Mouse (Mus musculus) ES-E14 (cell line): ENCODE results near the gene Clec12a. TPM values are rescaled to one million over a fixed set of nuclear protein-coding genes. Genes with fewer than 3 reads are reported as not detected.

ENCODE experiments used
- DNase-seq: peaks from one replicate; pipeline ENCODE4 v3.0.0-alpha.2; 2013; ENCODE audit warnings: low read depth, low spot score
- H3K27ac ChIP-seq: 2 replicates; pipeline ENCODE4 v1.5.1; 2012; ENCODE audit warnings: low read depth, mild to moderate bottlenecking, low read length, moderate library complexity, mixed read lengths; ENCODE audit not compliant: poor library complexity, insufficient read depth, severe bottlenecking
- H3K36me3 ChIP-seq: 2 replicates; pipeline ENCODE4 v1.6.1; 2012; ENCODE audit warnings: mild to moderate bottlenecking, low read length, moderate library complexity, mixed read lengths; ENCODE audit not compliant: control insufficient read depth, poor library complexity, insufficient read depth, severe bottlenecking
- H3K4me1 ChIP-seq, 2 experiments: fragments of 150-350 bp in 1 of 2; sonication (generic) in 1 of 2; 2 replicates each; pipeline ENCODE4 v1.6.1; 2012; ENCODE audit warnings: low read length in 2 of 2, mild to moderate bottlenecking in 1 of 2, mixed read lengths in 1 of 2; ENCODE audit not compliant: control insufficient read depth in 2 of 2, insufficient read depth in 2 of 2, poor library complexity in 1 of 2
- H3K4me3 ChIP-seq, 2 experiments: fragments of 150-350 bp in 1 of 2; sonication (generic) in 1 of 2; 2 replicates each; pipeline ENCODE4 v1.5.1; 2012; ENCODE audit warnings: low read length in 2 of 2, low read depth in 1 of 2, mild to moderate bottlenecking in 1 of 2, mixed read lengths in 1 of 2; ENCODE audit not compliant: insufficient read depth in 1 of 2, poor library complexity in 1 of 2, severe bottlenecking in 1 of 2
- H3K9ac ChIP-seq: 2 replicates; pipeline ENCODE4 v1.6.1; 2012; ENCODE audit warnings: low read depth, mild to moderate bottlenecking, low read length, mixed read lengths; ENCODE audit not compliant: poor library complexity, insufficient read depth, severe bottlenecking
- H3K9me3 ChIP-seq: fragments of 150-350 bp; sonication (generic); 2 replicates; pipeline ENCODE4 v1.6.1; 2012; ENCODE audit warnings: low read depth, mild to moderate bottlenecking, low read length; ENCODE audit not compliant: control insufficient read depth, insufficient read depth
- CHD2 ChIP-seq: IDR thresholded peaks from 2 replicates; pipeline ENCODE4 v1.6.1; 2014; ENCODE audit warnings: mild to moderate bottlenecking, low read depth, low read length, inconsistent platforms
- HCFC1 ChIP-seq: IDR thresholded peaks from 2 replicates; pipeline ENCODE4 v1.6.1; 2012; ENCODE audit warnings: low read length, inconsistent platforms, borderline replicate concordance; ENCODE audit not compliant: insufficient read depth
- MAFK ChIP-seq: IDR thresholded peaks from 2 replicates; pipeline ENCODE4 v1.6.1; 2014; ENCODE audit warnings: mild to moderate bottlenecking, low read depth, low read length, inconsistent platforms; ENCODE audit not compliant: insufficient read depth
- ZC3H11A ChIP-seq: IDR thresholded peaks from 2 replicates; pipeline ENCODE4 v1.6.1; 2012; ENCODE audit warnings: low read depth, mild to moderate bottlenecking, inconsistent platforms, low read length, borderline replicate concordance
- ZNF384 ChIP-seq: IDR thresholded peaks from 2 replicates; pipeline ENCODE4 v1.6.1; 2012; ENCODE audit warnings: low read depth, low read length, inconsistent platforms
- in situ Hi-C, 2 experiments: fragments of 600-800 bp; cut with MboI; formaldehyde crosslinking; loops; one replicate each; pipeline ENCODE4 v1.15.1; 2025; ENCODE audit warnings: low sequenced_read_pairs in 2 of 2, inconsistent platforms in 1 of 2; ENCODE audit not compliant: unreplicated experiment in 2 of 2
- total RNA-seq: library from RNA; depleted of rRNA; stranded (reverse); fragments of 300-350 nt; gene quantifications from 2 replicates; pipeline ENCODE4 v1.2.3, GENCODE M21; 2012

The Clec12a gene
- total RNA-seq, 1 experiment = not detected

DNA sequence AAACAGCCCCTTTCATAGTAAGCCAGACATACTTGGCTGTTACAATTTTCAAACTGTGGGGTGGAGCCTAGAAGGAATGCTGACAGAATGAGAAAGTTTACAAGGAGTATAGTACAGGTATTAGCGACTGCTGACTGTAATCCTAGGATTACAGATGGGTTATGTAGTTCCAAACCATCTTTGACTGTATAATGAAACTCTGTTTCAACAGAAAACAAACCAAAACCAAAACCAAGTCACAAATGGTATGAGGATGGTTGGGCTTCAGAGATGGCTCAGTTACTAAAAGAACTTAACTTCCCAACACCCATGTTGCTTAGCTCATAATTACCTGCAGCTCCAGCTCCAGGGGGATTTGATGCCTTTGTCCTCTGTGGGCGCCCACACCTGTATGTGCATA, 26.0 kb upstream of the Clec12a start:
- Histone ChIP-seq H3K4me1 (no peaks in the 10 kb centered on the region), H3K27ac (no peak overlapping the region), H3K9me3 (no peaks in the 10 kb centered on the region), H3K9ac (no peak overlapping the region), H3K36me3 (no peaks in the 10 kb centered on the region), H3K4me3 (no peak overlapping the region)
- no peak for DNase-seq
- no peak for TF ChIP-seq HCFC1
- no peak for TF ChIP-seq CHD2
- TF ChIP-seq MAFK = no peak
- no peak for TF ChIP-seq ZC3H11A
- TF ChIP-seq ZNF384 = no peak
- in situ Hi-C loops = no loop called here

DNA sequence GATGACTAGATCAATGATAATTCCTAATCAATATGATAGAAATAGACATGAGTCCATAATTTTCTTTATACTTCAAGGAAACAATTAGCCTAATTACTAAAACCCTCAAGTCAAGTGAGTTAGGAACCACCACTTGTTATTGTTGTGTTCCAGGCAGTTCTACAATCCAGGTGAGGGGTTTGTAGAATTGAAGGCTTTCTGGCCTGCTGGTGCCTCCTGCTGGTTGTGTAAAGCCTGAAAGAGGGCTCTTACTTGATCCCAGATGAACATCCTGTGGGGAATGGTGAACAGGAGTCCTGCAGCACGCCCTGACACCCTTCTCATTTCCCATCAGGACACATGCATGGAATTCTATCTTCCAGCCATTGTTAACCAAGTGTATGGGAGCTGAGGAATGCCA, 24.1 kb upstream of the Clec12a start:
- Histone ChIP-seq H3K9ac (no peak overlapping the region), H3K36me3 (no peaks in the 10 kb centered on the region), H3K27ac (no peak overlapping the region), H3K9me3 (no peaks in the 10 kb centered on the region), H3K4me3 (no peak overlapping the region), H3K4me1 (no peaks in the 10 kb centered on the region)
- in situ Hi-C loops = no loop called here
- DNase-seq = no peak
- TF ChIP-seq HCFC1 = no peak
- TF ChIP-seq ZC3H11A = no peak
- TF ChIP-seq MAFK = no peak
- TF ChIP-seq CHD2 = no peak
- TF ChIP-seq ZNF384 = no peak

DNA sequence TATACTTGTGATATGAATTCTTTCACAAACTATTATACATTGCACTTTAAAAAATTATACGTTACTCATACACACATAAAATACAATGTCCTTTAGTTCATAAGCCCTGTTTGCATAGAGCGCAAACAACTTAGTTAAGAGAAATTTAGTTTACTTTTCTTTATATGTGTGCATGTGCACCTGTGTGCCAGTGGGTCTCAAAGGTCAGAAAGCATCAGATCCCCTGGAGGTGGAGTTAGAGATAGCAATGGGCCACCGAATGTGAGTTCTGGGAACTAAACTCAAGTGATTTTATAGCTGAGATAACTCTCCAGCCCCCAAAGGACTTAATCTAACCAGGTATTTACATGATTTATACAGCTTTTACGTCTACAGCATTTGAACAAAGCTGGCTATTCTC, 23.2 kb upstream of the Clec12a start:
- in situ Hi-C loops = no loop called here
- TF ChIP-seq HCFC1 = no peak
- Histone ChIP-seq H3K27ac (no peak overlapping the region), H3K36me3 (no peaks in the 10 kb centered on the region), H3K9me3 (no peaks in the 10 kb centered on the region), H3K4me1 (no peaks in the 10 kb centered on the region), H3K4me3 (no peak overlapping the region), H3K9ac (no peak overlapping the region)
- DNase-seq = no peak

GRCm38 (mm10) chr6:129326016-129326415, 16.5 kb upstream of the Clec12a start:
- Histone ChIP-seq H3K36me3 (no peaks in the 10 kb centered on the region), H3K4me1 (no peaks in the 10 kb centered on the region), H3K9ac (no peak overlapping the region), H3K4me3 (no peak overlapping the region), H3K9me3 (no peaks in the 10 kb centered on the region), H3K27ac (no peak overlapping the region)
- no peak for TF ChIP-seq HCFC1
- no peak for TF ChIP-seq ZNF384
- TF ChIP-seq ZC3H11A = no peak
- no peak for TF ChIP-seq CHD2
- no peak for TF ChIP-seq MAFK
- in situ Hi-C loops = no loop called here
- no peak for DNase-seq

DNA sequence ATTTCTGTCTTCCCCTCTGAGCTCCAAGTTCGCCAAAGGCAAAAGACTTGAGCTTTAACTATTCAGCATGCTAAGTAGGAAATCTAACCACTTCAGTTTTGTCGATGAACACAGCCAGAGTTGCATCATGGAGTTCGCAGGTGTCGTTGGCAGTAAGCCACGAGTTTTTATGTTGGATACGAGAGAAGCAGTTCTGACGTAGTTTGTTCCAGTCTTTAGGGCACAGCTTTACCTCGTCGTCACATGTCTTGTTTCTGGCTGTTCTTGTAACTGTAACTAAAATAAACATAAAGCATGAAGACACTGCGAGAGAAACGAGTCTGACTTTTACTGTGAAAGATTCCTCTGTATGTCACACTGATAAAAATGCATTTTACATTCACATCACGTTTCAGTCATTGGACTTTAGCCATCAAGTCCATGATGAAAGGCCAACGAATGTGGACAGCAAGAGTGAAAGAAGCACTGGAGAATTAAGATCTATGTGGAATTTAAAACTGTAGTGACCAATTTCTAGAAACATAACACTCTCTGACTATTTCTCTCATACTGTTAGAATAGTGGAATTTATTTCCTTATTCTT, 15.8 kb upstream of the Clec12a start:
- DNase-seq = no peak
- in situ Hi-C loops = no loop called here
- Histone ChIP-seq H3K4me1 (no peaks in the 10 kb centered on the region), H3K27ac (no peak overlapping the region), H3K4me3 (no peak overlapping the region), H3K36me3 (no peaks in the 10 kb centered on the region), H3K9ac (no peak overlapping the region), H3K9me3 (no peaks in the 10 kb centered on the region)
- no peak for TF ChIP-seq HCFC1
- no peak for TF ChIP-seq ZNF384
- TF ChIP-seq ZC3H11A = no peak
- no peak for TF ChIP-seq CHD2
- TF ChIP-seq MAFK = no peak
